Mouse (Mus musculus) pancreas, adult 10 weeks (tissue): ENCODE measurements around the gene Perm1. TPM values are rescaled to one million over a fixed set of nuclear protein-coding genes. Genes with fewer than 3 reads are reported as not detected.

ENCODE experiments used
- polyA plus RNA-seq: library from polyadenylated mRNA; stranded (reverse); fragments of 350-450 nt; fragmentation: Illumina TruSeq; extraction: RNeasy Lipid Tissue Mini Kit (QIAGEN cat#74804); gene quantifications from one replicate; pipeline ENCODE4 v1.2.3, GENCODE M21; 2015; ENCODE audit warnings: low read depth, low replicate concordance; ENCODE audit not compliant: insufficient read depth

Perm1 gene
- not detected for polyA plus RNA-seq

DNA sequence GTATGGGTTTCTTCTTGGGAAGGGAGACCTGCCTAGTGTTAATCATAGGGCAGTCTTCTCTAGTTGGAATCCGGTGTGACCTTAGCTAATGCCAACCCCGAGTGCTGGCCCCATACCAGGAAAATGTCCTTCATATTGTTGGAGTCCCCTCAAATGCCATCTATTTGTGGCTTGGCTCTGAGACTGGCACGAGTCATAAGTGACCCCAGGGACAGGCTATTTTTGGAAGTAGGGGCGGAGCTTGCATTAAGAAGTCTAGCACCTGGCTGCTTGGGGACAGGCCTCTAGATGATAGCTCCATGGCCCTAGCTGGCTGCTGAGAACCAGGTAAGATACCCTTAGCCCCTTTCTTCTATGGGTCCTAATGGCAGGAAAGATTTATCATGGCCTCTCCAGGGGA lies at the start of gene Perm1:
TSS of gene Perm1 (plus strand) at position 220 of the 400 bp plus-strand sequence.

DNA sequence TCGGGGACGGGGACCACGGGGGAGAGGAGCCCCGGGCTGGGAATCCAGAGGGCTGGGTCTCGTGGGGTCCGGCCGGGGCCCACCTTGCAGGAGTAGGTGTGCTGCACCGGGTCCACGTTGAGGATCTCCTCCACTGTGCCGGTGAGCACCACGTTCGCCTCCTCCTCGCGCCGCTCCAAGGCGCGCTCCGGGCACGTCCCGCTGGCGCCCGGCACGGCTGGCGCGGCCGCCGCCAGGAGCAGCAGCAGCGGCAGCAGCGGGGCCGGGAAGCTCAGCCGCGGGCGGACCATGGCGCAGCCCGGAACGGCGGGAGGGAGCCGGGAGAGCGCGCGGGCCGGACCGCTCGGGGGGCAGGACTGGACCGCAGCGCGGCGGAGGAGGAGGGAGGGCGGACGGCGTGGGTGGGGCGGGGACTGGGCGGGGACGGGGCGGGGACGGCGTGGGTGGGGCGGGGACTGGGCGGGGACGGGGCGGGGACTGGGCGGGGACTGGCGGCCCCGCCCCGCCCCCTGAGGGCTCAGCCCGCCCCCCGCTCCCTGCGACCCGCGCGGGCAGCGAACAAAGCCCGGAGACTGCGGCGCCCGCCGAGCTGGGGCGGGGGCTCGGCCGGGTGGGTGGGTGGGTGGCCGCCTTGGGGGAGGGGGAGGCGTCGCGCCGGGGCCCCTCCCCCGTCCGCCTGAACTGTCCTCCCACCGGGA lies 18.4 kb upstream of the Perm1 start, which contains the start of gene Agrn:
TSS of gene Agrn (minus strand) at position 358 of the 698 bp plus-strand sequence.

DNA sequence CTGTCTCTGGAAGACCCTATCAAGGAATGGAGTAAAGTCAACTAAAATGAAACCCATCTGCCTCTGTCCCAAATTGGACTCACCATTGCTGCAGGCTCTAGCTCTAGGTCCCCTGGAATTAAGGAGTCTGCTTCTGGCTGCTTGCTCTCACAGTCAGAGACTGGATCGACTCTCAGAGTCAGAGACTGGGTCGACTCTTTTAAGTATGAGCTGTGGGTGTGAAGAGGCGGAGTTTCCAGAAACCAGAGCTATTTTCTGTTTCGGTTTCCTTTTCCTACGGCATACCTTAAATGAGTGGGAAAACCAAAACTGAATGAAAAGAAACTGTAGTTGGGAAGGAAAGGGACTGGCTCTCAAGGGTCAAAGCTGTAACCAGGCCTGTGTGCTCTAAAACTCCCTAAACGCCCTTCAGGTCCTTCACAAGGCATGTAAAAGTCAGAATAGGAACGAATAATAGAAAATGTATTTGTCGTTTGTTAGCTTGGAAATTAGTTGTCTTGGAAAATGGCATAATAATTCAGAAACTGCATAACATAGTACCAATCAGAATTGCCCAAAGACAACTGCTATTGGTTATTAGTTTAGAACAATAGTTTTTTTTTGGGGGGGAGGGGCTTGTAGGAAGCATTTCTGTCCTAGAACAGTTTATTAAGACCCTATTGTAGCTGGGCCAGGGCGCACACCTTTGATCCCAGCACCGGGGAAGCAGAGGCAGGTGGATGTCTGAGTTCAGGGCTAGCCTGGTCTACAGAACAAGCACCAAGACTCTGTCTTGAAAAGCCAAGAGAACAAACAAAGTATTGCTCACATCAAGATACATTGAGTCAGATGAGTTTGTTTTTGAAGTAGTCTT lies 14.8 kb upstream of the Perm1 start, which contains the start of gene Isg15:
TSS of gene Isg15 (minus strand) at position 196 of the 853 bp plus-strand sequence.

DNA sequence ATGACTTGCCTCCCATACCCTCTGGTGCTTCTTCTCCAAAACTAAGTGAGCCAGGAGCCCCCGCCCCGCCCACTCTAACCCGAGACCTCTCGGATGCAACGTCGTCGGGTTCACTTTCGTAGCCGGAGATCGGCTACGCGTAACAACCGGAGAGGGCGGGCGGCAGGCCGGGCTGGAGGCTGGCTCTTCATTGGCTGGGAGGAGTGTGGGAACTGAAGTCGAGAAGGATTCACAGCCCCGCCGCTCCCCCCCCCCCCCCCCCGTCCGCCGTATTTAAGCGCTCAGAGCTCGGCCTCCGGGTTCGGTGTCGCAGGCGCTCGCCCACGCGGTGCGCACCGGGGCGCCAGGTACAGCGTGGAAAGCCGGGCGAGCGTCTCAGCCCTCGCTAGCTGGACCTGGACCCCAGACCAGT lies 12.7 kb upstream of the Perm1 start, which contains the start of gene AW011738:
TSS of gene AW011738 (plus strand) at position 304 of the 412 bp plus-strand sequence.

DNA sequence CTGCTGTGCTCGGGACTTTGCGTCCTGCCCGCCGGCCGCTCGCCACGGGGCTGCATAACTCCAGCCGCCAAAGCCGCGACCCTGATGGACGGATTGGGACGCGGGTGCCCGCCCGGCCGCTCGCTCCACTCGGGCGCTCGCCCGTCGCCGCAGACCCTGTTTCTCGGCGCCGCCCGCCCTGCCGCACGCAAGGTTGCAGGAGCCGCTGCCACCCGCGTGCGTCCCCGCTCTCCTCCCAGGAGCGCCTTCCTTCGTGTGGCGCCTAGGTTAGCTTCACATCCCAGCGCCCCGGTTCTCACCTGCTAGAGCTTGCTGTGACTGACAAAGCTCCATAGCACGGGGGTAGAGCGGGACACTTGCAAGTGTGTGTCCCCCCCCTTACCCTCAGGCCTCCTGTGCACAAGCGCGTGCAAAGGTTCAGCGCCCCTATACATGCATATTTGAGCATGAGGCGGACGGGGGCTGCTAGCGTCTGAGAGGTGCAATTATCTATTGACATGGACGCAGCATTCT lies 19.1 kb downstream of the Perm1 start, which contains the start of gene Plekhn1:
TSS of gene Plekhn1 (minus strand) at position 157 of the 513 bp plus-strand sequence.

DNA sequence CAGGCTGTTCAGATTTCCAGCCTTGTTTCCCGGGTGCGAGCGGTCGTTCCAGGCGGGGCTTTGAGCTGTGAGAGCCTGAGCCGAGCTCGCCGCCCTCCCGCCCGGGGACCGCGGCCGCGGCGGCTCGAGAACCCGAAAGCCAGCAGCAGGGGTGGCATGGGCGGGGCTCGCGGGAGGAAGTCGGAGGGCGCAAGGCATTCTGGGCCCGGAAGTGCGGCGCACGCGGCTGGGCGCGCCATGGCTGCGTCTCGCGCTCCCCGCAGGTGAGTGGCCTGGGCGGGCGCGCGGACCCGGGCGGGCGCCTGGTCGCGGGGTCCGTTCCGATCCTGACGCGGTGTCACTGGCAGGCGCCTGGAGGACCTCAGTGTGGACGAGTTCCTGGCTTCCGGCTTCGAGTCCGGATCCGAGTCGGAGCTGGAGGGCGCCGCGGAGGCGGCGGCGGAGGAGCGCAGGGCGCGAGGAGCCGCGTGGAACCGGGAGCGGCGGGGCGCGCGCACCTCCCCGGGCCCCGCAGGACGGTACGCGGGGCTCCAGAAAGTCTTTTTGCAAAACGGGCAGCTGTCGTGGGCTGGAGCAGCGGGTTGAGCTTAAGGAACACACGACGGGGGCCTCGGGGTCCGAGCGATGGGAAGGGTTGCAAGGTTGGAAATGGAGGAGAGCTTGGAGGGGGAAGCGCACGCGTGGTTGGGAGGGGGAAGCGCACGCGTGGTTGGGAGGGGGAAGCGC lies 20.3 kb downstream of the Perm1 start, which contains the start of gene Noc2l:
TSS of gene Noc2l (plus strand) at position 203 of the 726 bp plus-strand sequence.

DNA sequence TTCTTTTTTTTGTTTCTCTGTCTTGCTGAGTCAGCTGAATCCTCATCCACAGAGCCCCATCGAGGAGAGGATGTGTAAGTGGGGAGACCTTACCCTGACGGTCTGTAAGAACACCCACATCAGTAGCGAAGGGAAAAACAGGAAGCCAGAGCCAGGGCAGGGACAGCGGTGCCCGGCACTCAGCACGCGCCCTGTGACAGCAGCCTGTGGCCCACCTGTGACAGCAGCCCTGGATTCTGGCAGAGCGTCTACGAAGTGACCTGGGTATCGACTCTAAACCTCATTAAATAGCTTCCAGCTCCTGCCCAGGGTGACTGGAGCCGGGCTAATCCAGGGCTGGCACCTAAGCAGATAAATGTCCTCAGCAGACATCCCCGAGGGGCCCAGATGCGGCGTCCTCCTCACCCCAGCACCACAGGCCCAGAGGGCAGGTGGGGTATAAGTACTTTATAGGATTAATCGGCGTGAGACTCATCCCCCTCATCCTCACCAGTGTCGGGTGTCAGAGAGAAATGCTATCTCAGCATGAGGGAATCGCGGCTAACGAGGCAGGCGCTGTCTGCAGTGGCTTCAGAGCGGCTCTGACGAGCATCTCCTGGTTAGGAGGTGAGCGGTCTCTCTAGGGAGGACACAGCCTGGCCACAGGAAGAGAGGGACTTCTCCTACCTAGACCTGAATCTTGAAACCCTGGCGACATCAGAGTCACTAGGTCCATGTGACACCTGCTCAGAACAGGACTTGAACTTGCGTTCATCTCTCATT lies 39.6 kb downstream of the Perm1 start, which contains the start of gene Samd11:
TSS of gene Samd11 (minus strand) at position 580 of the 762 bp plus-strand sequence.

Other genes with a start within 250 kb of the Perm1 start
- 1.6 TPM for gene B3galt6, start 223.2 kb upstream of the Perm1 start, polyA plus RNA-seq
- gene Sdf4, start 223.0 kb upstream of the Perm1 start, polyA plus RNA-seq = 42.9 TPM
- gene Tnfrsf4, start 202.0 kb upstream of the Perm1 start, polyA plus RNA-seq = not detected
- gene Tnfrsf18, start 189.7 kb upstream of the Perm1 start, polyA plus RNA-seq = not detected
- gene Ttll10, start 156.5 kb upstream of the Perm1 start, polyA plus RNA-seq = 5.0 TPM
- gene 9430015G10Rik, start 105.9 kb upstream of the Perm1 start, polyA plus RNA-seq = 3.1 TPM
- not detected for gene Rnf223, start 85.4 kb upstream of the Perm1 start, polyA plus RNA-seq
- gene Agrn, start 18.4 kb upstream of the Perm1 start, polyA plus RNA-seq = 39.4 TPM
- 5.8 TPM for gene Isg15, start 15.1 kb upstream of the Perm1 start, polyA plus RNA-seq
- 0.74 TPM for gene AW011738, start 12.6 kb upstream of the Perm1 start, polyA plus RNA-seq
- gene Plekhn1, start 19.0 kb downstream of the Perm1 start, polyA plus RNA-seq = 13.6 TPM
- 19.6 TPM for gene Noc2l, start 20.1 kb downstream of the Perm1 start, polyA plus RNA-seq
- not detected for gene Samd11, start 39.8 kb downstream of the Perm1 start, polyA plus RNA-seq
- not detected for gene Vmn2r-ps159, start 115.2 kb downstream of the Perm1 start, polyA plus RNA-seq